Mouse (Mus musculus) C2C12 (cell line): ENCODE data around the gene Tgds.

Source experiments
- CTCF ChIP-seq: IDR thresholded peaks from one replicate; pipeline ENCODE4 v1.5.1; 2011; ENCODE audit not compliant: control insufficient read depth, insufficient read depth, insufficient read length
- USF1 ChIP-seq: IDR thresholded peaks from one replicate; pipeline ENCODE4 v1.6.1; 2011; ENCODE audit warnings: low read depth, mild to moderate bottlenecking, control low read depth, moderate library complexity

GRCm38 (mm10) chr14:118175694-118176085, 43.1 kb upstream of the Tgds start:
- no peak for TF ChIP-seq CTCF
- TF ChIP-seq USF1, result no peak
